Mouse (Mus musculus): ENCODE data around the gene Ifnar1. TPM values are rescaled to one million over a fixed set of nuclear protein-coding genes. Genes with fewer than 3 reads are reported as not detected.

Gene Ifnar1
- total RNA-seq, 1 experiment from 2014 or later: 80.3 TPM

DNA sequence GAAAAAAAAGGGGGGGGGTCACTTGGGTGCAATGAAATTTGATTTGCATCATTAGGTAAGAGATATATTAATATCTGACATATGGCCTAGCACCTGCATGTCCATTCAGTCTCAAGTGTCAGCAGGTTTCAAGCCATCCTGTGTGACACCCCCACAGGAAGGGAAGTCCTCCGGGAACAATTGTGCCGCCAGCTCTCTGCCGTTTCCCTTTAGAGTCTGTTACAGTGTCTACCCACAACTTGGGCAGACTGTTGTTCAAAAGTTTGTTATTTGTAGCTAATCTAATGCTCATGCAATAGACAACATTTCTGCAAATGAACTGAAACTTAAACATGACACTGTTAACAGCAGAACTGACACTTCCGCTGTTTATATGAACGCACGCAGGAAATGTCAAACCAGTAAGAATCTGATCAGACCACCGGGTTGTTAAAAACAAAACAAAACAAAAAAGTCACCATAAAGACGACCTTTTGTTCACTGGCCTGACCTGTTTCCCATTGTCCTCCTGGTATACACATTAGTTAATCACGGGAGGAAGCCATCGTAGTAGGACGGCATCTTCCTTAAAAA lies 23.9 kb upstream of the Ifnar1 start:
- DNase-seq: no peak

DNA sequence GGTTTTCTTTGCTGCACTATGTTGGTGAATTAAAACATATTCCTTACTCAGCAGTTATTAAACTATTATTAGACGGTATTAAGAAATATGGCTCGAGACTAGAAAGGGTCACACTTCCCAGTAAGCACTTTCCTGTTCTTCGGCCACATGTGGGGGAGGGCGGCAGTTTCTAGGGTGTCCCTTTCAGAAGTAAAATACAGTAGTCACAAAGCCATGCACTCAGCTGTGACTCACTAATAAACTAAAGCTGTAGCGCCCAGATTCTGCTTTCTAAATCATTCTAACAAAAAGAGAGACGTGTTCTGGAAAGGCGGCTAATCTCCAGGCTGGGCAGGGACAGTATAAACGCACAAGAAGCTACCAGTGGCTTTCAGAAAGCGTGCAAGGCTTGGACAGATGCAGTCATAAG lies 23.3 kb upstream of the Ifnar1 start:
- peak; percentile 46 for DNase-seq

DNA sequence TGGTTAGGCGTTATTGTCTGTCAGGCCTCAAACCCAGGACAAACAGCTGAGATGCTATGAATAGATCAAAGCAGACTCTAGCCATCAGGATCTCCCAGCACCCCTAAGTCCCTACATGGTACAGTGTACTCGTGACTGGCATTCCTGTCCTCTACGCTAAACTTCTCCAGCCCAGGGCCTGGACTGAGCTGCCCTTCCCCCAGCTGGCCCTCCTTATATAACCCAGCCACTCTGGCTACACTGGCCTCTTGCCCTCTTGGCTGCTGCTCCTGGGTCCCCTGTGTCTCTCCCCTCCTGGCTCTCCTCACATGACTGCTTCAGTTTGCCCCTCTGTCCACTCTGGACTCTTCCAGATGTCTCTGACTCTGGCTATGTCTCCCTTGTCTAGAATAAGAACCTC lies 22.4 kb upstream of the Ifnar1 start:
- peak; percentile 67 for DNase-seq

DNA sequence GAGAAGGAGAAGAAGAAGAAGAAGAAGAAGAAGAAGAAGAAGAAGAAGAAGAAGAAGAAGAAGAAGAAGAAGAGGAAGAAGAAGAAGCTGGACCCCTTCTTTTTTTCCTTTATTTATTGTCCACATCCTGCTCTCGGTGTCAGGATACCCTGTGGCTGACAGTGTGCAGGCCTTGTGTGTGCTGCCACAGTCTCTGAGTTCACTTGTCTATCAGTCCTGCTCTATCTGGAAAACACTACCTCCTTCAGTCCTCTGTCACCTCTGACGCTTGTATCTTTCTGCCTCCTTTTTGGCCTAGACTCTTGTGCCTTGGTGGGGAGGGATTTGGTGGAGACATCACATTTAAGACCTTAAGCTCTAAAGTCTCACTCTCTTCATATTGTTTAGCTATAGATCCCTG lies 21.6 kb upstream of the Ifnar1 start:
- no peak for DNase-seq

DNA sequence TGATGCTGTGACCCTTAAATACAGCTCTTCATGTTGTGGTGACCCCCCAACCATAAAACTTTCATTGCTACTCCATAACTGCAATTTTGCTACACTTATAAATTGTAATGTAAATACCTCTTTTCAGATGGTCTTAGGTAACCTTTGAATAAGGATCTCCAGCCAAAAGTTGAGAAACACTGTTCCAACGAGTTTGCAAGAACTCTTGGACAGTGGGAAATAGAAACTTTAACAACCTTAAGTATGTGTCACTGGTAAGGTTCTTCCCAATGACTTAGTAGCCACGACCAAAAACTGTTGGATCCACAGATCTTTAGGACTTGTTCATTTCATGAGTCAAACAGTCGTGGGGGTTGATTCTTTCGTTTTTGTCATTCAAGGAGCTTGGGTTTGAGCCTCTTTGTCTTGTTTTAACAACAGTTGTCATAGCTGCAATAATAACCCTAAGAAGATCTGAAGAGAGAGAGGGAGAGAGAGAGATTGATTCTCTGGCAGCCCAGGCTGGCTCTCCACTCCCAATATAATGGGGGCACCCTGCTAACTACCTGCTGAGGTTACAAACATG lies 21.1 kb upstream of the Ifnar1 start:
- DNase-seq: no peak

DNA sequence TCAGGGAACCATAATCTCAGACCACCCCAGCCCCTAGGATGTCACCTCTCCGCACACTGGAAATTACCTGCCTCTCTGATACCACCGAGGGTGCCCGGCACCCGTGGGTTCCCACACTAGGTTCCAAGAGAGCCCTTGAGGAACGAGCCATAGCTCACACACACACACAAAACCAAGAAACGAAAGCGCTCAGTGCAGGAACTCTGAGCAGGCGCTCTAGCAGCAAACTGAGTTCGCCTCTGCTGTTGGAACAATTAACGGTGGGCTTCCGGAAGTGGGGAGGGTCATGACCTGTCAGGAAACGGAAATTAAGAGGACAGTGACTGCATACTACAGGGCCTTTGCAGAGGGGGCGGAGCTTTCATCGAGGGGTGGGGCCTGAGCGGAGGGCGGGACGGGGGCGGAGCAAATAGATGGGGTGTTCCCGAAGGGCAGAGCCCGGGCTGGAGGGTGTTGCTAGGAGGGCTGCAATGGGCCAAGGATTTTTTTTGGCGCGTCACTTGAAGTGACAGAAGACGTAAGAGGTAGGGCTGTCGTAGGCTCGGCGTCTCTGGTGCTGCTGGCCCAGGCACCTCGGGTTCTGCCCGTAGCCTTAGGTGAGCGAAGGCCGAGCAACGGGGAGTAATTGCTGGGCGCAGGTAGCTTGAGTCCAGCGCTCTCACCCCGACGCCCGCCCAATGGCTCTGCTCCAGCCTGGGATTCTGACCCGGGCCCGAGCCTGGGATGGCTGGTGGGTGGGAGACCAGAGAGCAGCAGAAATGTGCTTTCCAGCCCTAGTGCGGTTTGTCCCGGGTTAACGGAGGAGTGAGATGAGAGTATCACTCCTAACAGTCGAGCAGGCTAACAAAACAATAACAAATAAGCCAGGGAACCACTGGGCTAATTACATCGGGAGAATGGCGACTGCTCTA lies 20.2 kb upstream of the Ifnar1 start:
- DNase-seq: peak; percentile 97

DNA sequence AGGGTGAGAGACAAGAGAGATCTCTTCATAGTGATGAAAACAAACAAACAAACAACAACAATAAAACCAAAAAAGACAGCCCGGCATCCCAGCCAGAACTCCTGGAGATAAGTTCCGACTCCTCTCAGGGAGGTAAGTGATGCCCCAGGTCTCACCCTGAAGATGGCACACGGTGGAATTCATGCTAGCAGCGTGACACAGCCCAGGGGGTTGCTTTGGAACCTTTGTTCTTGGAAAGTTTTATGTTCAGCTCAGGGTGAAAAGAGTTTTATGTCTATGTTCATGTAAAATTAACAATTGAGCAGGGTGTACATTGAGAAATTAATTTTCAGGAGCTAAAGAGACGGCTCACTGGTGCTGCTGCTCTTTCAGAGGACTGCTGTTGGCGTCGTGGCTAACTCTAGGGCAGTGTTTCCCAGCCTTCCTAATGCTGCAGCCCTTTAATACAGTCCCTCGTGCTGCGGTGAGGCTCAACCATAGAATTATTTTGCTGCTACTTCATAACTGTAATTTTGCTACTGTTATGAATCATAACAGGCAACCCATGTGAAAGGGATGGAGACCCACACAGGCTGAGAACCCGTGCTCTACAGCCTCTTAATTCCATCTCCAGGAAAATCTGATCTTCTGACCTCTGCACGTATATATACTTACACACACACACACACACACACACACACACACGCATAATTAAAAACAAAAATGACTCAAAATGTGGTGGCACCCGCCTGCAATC lies 19.4 kb upstream of the Ifnar1 start:
- DNase-seq: no peak

DNA sequence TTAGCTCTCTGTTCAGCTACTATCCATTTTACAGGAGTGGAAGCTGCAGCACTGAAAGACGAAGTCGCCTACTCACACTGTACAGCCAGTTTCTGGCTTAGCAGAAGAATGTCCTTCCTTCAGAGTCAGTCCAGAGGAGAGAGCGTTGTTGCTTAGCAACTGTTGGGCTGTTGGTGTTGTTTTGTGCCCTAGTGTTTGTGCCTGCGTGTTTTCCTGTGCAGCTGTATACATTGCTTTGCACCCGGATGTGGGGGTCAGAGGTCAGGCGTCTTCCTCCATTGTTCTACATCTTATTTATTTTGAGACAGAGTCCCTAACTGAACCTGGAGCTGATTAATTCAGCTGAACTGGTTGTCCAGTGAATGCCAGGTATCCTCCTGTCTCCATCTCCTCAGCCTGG lies 18.5 kb upstream of the Ifnar1 start:
- peak; percentile 56 for DNase-seq

DNA sequence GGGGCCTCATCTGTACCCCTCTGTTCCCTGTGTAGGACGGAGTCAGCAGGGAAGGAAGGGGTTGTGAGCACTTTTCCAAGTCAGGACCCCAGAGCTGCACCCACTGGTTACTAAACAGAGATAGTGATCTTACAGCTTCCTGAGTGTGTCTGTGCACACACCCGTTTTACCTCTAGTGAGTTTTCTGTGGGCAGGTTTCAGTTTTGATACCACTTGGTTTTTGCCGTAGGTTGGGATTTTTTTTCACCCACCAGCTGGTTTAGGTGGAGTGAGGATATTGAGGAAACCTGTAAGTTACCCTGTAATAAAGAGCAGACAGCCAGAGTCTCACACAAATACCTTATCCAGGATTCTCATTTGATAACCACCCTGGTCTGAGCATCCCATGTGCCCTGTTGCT lies 14.6 kb upstream of the Ifnar1 start:
- no peak for DNase-seq

DNA sequence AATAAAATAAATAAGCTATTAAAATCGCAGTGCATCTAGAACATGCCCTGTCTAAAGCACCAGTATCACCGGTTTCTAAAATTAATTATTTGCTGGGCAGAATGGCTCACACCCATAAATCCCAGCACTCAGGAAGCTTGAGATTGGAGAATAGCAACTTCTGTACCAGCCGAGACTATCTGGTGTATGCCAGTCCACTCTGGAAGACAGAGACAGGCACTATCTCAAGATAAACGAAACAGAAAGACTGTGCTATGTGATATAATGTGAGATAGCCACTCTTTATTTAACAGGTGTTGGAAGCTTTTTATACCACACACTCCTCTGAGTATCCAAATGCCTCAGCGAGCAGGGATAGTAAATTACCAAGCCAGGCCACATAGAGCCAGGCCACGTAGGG lies 13.6 kb upstream of the Ifnar1 start:
- no peak for DNase-seq

DNA sequence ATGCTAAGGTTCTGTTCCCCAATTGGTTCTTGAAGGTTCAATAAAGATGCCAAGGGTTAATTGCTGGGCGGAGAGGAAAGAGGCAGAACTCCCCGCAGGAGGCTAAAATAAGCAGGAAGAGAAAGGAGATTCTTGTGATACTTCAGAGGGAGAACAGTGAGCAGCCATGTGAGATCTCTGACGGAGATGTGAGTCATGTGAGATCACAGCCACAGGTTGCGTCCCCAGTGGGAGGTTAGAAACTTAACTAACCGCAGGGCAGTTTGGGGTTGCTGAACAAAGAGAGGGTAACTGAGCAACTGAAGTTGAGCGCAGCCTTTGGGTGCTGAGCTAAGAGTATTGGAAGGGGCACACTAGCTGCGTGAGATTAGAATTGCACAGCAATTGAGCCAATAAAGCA lies 9.3 kb upstream of the Ifnar1 start:
- DNase-seq: no peak

DNA sequence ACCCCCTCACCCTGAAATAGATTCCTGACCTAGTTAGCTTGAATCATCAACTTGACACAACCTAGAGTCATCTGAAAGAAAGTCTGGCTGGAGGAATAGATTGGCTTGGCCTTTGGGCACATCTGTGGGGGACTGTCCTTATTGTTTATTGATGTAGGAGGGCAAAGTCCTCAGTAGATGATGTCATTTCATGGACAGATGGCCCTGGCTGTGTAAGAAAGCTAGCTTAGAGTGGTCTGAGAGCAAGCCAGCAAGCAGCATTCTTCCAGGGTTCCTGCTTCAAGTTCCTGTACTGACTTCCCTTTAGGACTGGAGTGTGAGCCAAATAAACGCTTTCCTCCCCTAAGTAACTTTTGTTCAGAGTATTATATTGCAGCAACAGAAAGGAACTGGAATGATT lies 7.0 kb upstream of the Ifnar1 start:
- no peak for DNase-seq

DNA sequence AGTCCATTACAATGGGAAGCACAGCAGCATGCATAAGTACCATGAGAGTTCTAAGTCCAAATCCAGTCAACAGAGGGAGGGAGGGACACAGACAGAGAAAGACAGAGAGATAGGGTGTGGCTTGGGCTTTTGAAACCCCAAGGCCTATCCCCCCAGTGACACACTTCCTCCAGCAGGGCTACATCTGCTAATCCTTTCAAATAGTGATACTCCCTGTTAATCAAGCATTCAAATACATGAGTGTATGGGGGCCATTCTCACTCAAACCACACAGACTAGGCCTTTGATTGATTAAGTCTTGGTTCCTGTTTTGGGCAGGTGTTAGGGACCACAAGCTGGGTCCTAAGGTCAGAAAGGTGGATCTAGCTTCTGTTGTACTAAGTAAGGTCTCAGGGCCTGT lies 4.5 kb upstream of the Ifnar1 start:
- DNase-seq: no peak

DNA sequence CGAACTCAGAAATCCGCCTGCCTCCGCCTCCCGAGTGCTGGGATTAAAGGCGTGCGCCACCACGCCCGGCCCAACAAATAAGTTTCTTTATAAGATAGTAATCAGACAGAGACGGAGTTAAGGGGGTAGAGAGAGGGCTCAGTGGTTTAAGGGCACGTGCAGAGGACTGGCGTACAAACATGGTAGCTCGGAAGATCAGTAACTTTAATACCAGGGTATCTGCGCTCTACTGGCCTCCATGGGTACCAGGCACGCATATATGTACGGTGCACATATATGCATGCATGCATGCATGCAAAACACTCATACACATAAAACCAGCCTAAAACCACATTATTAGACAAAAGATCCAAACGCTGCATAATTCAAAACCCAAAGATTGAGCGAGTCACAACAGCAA lies 651 bp upstream of the Ifnar1 start:
- no peak for DNase-seq

DNA sequence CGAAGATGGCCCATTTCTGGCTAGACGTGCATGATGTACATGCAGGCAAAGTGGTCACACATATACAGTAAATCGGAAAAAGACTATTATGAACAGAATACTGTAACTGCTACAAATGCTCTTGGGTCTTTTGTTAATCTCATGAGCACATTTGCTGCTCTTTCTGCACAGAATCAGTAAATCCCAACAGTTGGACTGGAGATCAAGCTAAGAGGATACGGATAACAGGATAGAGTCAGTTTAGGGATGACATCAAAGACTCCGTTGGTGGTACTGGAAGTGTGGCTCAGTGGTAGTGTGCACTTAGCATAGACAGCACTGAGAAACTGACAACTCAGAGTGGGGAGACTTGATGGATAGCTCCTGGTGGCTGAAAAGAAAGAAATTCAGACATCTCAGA lies 803 bp downstream of the Ifnar1 start:
- no peak for DNase-seq

DNA sequence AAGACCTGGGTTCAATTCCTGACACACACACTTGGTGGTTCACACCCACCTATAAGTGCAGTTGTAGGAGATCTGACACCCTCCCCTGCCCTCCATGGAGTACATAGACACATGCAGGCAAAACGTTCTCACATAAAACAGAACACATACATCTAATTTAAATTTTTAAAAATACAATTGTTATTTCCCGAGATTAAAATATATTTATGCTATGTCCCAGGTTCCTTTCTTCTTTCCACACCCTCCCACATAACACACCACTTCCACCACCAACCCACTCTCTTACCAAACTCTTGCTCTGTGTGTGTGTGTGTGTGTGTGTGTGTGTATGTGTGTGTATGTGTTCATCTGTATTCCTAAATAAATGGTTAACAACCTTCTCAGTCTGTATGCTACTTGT lies 3.0 kb downstream of the Ifnar1 start:
- no peak for DNase-seq

DNA sequence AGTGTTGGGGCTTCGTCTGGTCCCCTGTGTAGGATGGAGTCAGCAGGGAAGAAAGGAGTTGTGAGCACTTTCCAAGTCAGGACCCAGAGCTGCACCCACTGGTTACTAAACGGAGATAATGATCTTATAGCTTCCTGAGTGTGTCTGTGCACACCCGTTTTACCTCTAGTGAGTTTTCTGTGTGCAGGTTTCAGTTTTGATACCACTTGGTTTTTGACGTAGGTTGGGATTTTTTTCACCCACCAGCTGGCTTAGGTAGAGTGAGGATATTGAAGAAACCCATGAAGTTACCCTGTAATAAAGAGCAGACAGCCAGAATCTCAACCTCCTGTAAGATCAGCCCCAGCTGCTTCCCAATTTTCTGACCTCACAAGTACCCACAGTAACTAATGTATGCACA lies 5.9 kb downstream of the Ifnar1 start:
- DNase-seq: no peak

DNA sequence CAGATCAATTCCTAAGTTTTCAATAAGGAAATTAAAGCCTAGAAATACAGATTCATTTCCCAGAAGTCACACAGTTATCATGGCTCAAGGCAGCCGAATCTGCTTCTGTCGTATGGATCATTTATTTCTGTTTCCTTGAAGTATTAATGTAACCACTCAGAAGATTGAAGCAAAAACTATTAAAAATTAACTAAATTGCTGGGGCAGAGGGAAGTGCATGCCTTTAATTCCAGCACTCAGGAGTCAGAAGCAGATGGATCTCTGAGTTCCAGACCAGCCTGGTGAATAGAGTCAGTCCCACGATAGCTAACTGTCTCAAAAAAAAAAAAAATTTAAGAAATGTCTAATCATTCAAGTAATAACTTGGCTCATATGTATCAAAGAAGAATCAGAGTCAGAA lies 6.4 kb downstream of the Ifnar1 start:
- DNase-seq: no peak

DNA sequence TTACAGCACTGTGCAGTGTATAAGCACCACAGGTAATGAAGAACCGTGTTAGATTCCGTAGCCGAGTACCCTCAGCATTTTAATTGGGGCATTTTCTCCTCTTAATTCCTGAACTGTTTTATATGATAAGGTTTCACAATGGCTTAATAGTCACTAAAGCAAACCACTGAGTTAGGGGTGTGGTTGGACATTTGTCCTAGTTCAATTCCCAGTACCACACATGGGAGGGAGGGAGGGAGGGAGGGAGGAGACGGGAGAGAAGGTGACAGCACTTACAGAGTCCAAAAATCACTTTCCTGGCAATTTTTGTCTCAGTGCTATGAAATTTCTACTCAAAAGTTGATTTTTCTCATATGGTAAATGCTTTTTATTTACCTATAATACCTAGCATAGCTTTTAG lies 10.5 kb downstream of the Ifnar1 start:
- DNase-seq: no peak

DNA sequence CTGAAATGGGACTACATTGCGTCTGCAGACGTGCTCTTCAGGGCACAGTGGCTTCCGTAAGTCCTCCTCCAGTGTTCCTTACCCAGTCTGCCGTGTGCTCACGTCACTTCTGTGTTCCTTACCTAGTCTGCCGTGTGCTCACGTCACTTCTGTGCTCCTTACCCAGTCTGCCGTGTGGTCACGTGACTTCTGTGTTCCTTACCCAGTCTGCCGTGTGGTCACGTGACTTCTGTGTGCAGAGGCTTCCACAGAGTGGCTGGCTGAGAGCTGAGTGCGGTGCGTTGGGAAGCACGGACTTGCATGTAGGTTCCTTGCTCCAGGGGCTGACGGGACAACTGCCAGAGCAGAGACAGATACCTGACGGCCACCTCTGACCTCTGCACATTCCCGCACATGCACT lies 11.2 kb downstream of the Ifnar1 start:
- peak; percentile 54 for DNase-seq

DNA sequence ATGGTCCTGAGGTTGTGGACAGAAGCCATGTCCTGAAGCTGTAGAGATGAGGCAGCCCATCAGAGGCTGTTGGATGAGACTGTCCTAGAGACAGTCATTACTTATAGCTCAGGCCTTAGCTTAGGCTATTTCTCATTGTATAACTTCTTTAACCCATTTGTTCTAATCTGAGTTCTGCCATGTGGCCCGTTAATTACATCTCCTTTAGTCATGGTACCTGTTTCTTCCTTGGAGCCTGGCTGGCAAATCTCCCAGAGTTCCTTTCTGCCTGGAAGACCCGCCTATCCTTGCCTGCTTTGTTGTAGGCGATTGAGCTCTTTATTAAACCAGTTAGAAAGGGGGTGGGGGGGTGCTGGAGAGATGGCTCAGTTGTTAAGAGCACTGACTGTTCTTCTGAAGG lies 11.7 kb downstream of the Ifnar1 start:
- no peak for DNase-seq

DNA sequence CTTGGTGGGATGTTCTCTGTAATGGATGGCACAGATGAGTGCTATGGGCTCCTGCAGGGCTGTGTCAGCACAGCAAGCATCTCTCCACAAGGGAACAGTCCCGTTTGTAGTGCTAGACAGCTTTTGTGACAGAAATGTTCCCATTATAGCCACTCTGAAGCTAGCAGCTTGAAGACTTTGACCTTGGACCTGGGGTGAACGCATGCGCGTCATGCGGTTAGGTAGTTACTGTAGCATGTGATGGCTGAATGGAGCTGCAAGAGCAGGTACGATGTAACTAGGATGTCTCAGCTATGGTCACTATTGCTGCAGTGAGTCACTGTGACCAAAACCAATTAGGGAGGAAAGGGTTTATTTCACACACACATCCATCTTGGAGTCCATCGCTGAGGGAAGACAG lies 13.0 kb downstream of the Ifnar1 start:
- DNase-seq: no peak

DNA sequence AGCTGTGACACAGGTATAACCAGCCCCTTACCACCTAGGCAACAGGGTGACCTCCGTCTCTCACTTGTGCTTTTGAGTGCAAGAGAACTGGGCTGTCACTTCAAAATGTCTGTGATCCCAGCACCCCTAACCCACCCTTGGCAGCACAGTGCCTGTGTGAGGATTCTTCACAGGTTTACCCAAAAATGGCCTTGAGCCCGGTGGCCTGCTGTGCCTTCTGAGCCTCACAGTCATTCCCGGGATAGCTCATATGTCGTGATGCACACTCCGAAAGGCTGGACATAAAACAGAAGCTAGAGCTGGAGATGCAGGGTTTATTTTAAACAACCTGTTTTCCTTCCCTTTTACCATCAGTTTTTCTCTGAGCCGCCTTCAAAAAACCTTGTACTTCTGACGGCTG lies 19.7 kb downstream of the Ifnar1 start:
- no peak for DNase-seq
